Mouse (Mus musculus) cerebellum, adult 11 months (tissue): ENCODE measurements around the gene Atp5j.

ENCODE experiments used
- DNase-seq: peaks from one replicate; pipeline ENCODE4 v3.0.0; 2022

The Atp5j gene

GRCm38 (mm10) chr16:84806175-84806574 lies 29.2 kb downstream of the Atp5j start:
- DNase-seq = no peak

- DNase-seq = no peak
Observed at GRCm38 (mm10) chr16:84804866-84805265, 30.6 kb downstream of the Atp5j start.

GRCm38 (mm10) chr16:84802217-84802616 lies 33.2 kb downstream of the Atp5j start:
- DNase-seq = no peak

GRCm38 (mm10) chr16:84800038-84800437 lies 35.4 kb downstream of the Atp5j start:
- no peak for DNase-seq

- no peak for DNase-seq
Observed at GRCm38 (mm10) chr16:84796678-84797077, 38.7 kb downstream of the Atp5j start.

- DNase-seq = no peak
Observed at GRCm38 (mm10) chr16:84795337-84795736, 40.1 kb downstream of the Atp5j start.

- no peak for DNase-seq
Observed at GRCm38 (mm10) chr16:84793401-84793800, 42.0 kb downstream of the Atp5j start.

- no peak for DNase-seq
Observed at GRCm38 (mm10) chr16:84790595-84791165, 44.7 kb downstream of the Atp5j start.

GRCm38 (mm10) chr16:84784966-84785365 lies 50.5 kb downstream of the Atp5j start:
- no peak for DNase-seq

- no peak for DNase-seq
Observed at GRCm38 (mm10) chr16:84783279-84783678, 52.1 kb downstream of the Atp5j start.

GRCm38 (mm10) chr16:84779718-84780117 lies 55.7 kb downstream of the Atp5j start:
- DNase-seq = no peak

- no peak for DNase-seq
Observed at GRCm38 (mm10) chr16:84778861-84779630, 56.4 kb downstream of the Atp5j start.

GRCm38 (mm10) chr16:84778431-84778830 lies 57.0 kb downstream of the Atp5j start:
- no peak for DNase-seq
